Mouse (Mus musculus) neutrophil, adult 5-6 weeks (primary cell): ENCODE results near the gene Tmbim6. TPM values are rescaled to one million over a fixed set of nuclear protein-coding genes. Genes with fewer than 3 reads are reported as not detected.
"Not testable (repeated sequence)": the region's sequence is repeated elsewhere in the genome, so short reads cannot be mapped to it uniquely, and the experiment has no call there.

Source experiments
- ATAC-seq: fragments of 151-379, 151-347 bp; 2 replicates; pipeline ENCODE4 v1.8.0; 2017; ENCODE audit warnings: mild to moderate bottlenecking, moderate TSS enrichment; ENCODE audit not compliant: insufficient number of reproducible peaks, poor library complexity, low FRiP score, severe bottlenecking; ENCODE audit errors: extremely low read depth
- total RNA-seq: library from RNA; stranded (forward); fragments of 200-1000 nt; gene quantifications from 2 replicates; pipeline ENCODE4 v1.2.3, GENCODE M21; 2017

Gene Tmbim6
- total RNA-seq, 1 experiment from 2014 or later: 339 TPM

GRCm38 (mm10) chr15:99440112-99440815, 47.6 kb downstream of the Tmbim6 start:
- ATAC-seq: no peak

GRCm38 (mm10) chr15:99440816-99441457, 48.3 kb downstream of the Tmbim6 start:
- no peak for ATAC-seq

- no peak for ATAC-seq
These were observed 49.7 kb downstream of the Tmbim6 start for GRCm38 (mm10) chr15:99442358-99442757.

- ATAC-seq: no peak
These were observed 52.9 kb downstream of the Tmbim6 start for GRCm38 (mm10) chr15:99445567-99445966.

GRCm38 (mm10) chr15:99446136-99446535, 53.5 kb downstream of the Tmbim6 start:
- not testable (repeated sequence) for ATAC-seq

GRCm38 (mm10) chr15:99449131-99449750, 56.6 kb downstream of the Tmbim6 start:
- no peak for ATAC-seq

- no peak for ATAC-seq
These were observed 57.1 kb downstream of the Tmbim6 start for GRCm38 (mm10) chr15:99449751-99450280.

- no peak for ATAC-seq
These were observed 60.6 kb downstream of the Tmbim6 start for GRCm38 (mm10) chr15:99453153-99453900.

GRCm38 (mm10) chr15:99454585-99455279, 62.0 kb downstream of the Tmbim6 start:
- ATAC-seq: no peak

- no peak for ATAC-seq
These were observed 62.7 kb downstream of the Tmbim6 start for GRCm38 (mm10) chr15:99455415-99455814.

GRCm38 (mm10) chr15:99456338-99456962, 63.8 kb downstream of the Tmbim6 start:
- ATAC-seq: no peak

- ATAC-seq: no peak
These were observed 64.4 kb downstream of the Tmbim6 start for GRCm38 (mm10) chr15:99456963-99457605.

GRCm38 (mm10) chr15:99457606-99458401, 65.1 kb downstream of the Tmbim6 start, which contains the start of gene Nckap5l:
Nckap5l (minus strand) TSS chr15:99457748.
- ATAC-seq: peak; percentile 74
